Mouse (Mus musculus): ENCODE data around the gene Clec4d. TPM values are rescaled to one million over a fixed set of nuclear protein-coding genes. Genes with fewer than 3 reads are reported as not detected.
"Not testable (repeated sequence)": the region's sequence is repeated elsewhere in the genome, so short reads cannot be mapped to it uniquely, and the experiment has no call there.

Clec4d gene
- total and polyA plus RNA-seq, 2 experiments from 2014 or later, result not detected

DNA sequence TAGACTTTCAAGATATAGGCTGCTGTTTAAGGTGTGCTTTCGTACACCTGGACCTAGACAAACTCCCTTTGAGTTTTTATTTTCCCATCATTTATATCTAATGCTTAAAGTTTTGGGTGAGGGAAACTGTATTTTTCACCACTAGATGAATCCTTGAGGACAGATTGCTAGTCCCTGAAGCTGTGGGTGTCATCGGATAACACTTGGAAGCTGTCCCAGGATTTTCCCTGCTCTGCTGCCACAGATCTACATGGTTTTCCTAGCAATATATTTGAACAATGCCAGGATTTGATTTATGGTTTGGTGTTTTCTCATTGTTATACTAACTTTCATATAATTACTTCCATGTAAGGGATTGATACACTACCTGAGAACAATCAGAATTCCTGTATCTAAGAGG is 17.5 kb downstream of the Clec4d start:
- no peak for ATAC-seq
- Histone ChIP-seq H3K4me1 (ENCODE audit: insufficient read depth) (no peaks in the 10 kb centered on the region), H3K27ac (ENCODE audit: low read depth, low read length) (no peak overlapping the region), H3K9ac (no peak overlapping the region), H3K9me3 (ENCODE audit: low read length) (no peaks in the 10 kb centered on the region), H3K4me3 (ENCODE audit: low read depth, low read length) (no peak overlapping the region), H3K36me3 (ENCODE audit: insufficient read depth) (no peaks in the 10 kb centered on the region), H3K27me3 (ENCODE audit: insufficient read depth, low read length) (no peaks in the 10 kb centered on the region), H3K4me2 (ENCODE audit: low read depth) (no peak overlapping the region)
- DNase-seq, result no peak
- WGBS, result 84% methylated on average over 2 of the region's 2 CpGs
- TF ChIP-seq CTCF (IDR thresholded peaks at IDR 0.05; ENCODE audit: low read depth), result no peak

DNA sequence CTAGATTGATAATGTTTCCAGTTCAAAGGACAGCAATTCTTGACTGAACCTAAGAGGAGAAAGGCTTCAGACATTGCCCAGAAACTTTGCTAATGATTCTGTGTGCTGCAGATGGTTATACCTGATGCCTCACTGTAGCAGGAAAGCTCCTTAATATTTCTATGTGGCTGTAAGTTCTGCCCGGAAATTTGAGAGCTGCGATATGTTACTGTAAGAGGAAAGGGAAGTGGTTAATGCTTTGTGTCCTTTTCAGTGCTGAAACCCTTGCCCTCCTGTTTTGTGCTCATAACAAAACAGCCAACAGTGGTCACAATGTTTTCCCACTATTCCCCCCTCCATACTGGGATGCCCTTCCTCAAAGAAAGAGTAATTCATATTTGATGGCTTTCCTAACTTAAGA is 24.4 kb downstream of the Clec4d start:
- H3K9ac ChIP-seq, result no peak overlapping the region
- ATAC-seq, result no peak
- H3K36me3 ChIP-seq (ENCODE audit: insufficient read depth), result no peaks in the 10 kb centered on the region
- no peak for TF ChIP-seq CTCF (IDR thresholded peaks at IDR 0.05; ENCODE audit: low read depth)
- H3K4me3 ChIP-seq (ENCODE audit: low read depth, low read length), result no peak overlapping the region
- H3K9me3 ChIP-seq (ENCODE audit: low read length), result no peaks in the 10 kb centered on the region
- 80% methylated on average over 2 of the region's 2 CpGs for WGBS
- no peak for DNase-seq
- H3K27ac ChIP-seq (ENCODE audit: low read depth, low read length), result no peak overlapping the region
- H3K4me2 ChIP-seq (ENCODE audit: low read depth), result no peak overlapping the region
- no peaks in the 10 kb centered on the region for H3K27me3 ChIP-seq (ENCODE audit: insufficient read depth, low read length)
- H3K4me1 ChIP-seq (ENCODE audit: insufficient read depth), result no peaks in the 10 kb centered on the region

DNA sequence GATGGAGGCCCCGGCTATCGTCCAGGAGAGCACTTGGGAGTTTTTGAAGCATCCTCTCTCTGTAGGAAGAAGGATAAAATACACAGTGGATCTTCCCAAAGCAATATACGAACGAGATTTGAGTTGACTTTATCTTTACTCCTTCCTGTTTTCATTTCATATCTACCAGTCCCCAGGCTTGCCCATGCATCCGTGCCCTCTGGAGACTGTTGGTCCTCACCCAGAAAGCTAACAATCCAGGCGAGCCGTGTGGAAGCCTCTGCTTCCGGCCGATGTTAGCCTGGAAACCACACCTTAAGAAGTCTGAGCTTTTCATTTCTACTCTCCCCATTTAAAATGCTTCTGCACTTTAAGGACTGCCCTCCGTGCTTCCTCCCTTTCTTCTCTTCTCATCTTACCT is 27.0 kb downstream of the Clec4d start:
- Histone ChIP-seq H3K27ac (ENCODE audit: low read depth, low read length) (no peak overlapping the region), H3K9me3 (ENCODE audit: low read length) (no peaks in the 10 kb centered on the region), H3K9ac (no peak overlapping the region), H3K36me3 (ENCODE audit: insufficient read depth) (no peaks in the 10 kb centered on the region), H3K4me2 (ENCODE audit: low read depth) (no peak overlapping the region), H3K4me3 (ENCODE audit: low read depth, low read length) (no peak overlapping the region), H3K4me1 (ENCODE audit: insufficient read depth) (no peaks in the 10 kb centered on the region), H3K27me3 (ENCODE audit: insufficient read depth, low read length) (no peaks in the 10 kb centered on the region)
- WGBS, result 87% methylated on average over 10 of the region's 10 CpGs
- DNase-seq, result no peak
- ATAC-seq, result no peak
- no peak for TF ChIP-seq CTCF (IDR thresholded peaks at IDR 0.05; ENCODE audit: low read depth)

DNA sequence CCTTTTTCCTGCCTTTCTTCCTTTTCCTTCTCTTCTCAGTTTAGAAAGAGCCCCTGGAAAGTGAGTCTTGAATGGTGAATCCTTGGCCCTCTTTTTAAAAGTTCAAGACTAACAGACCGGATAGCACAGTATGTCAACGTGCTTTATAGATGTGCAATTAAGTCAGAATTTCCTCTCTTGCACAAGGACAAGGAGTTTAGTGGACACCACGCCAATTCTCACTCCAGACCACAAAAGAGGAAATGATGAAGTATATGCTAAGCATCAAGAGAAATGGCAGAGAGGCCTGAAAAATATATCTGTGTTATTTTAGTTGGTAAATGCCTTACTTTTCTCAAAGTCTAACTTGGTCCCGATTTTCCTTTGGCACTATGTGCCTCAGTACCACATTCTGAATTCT is 27.8 kb downstream of the Clec4d start, which contains the start of gene Clec4e:
Gene Clec4e (minus strand): TSS at position 118 of the 400 bp plus-strand sequence.
- Histone ChIP-seq H3K4me2 (ENCODE audit: low read depth) (no peak within 1 kb of the TSS), H3K36me3 (ENCODE audit: insufficient read depth) (no peaks in the 10 kb centered on the region), H3K9me3 (ENCODE audit: low read length) (no peaks in the 10 kb centered on the region), H3K27ac (ENCODE audit: low read depth, low read length) (no peak within 1 kb of the TSS), H3K4me3 (ENCODE audit: low read depth, low read length) (no peak within 1 kb of the TSS), H3K4me1 (ENCODE audit: insufficient read depth) (no peaks in the 10 kb centered on the region), H3K27me3 (ENCODE audit: insufficient read depth, low read length) (no peaks in the 10 kb centered on the region), H3K9ac (no peak within 1 kb of the TSS)
- DNase-seq, result no peak
- ATAC-seq, result no peak
- no peak for TF ChIP-seq CTCF (IDR thresholded peaks at IDR 0.05; ENCODE audit: low read depth)
- 83% methylated on average over 4 of the region's 4 CpGs for WGBS

DNA sequence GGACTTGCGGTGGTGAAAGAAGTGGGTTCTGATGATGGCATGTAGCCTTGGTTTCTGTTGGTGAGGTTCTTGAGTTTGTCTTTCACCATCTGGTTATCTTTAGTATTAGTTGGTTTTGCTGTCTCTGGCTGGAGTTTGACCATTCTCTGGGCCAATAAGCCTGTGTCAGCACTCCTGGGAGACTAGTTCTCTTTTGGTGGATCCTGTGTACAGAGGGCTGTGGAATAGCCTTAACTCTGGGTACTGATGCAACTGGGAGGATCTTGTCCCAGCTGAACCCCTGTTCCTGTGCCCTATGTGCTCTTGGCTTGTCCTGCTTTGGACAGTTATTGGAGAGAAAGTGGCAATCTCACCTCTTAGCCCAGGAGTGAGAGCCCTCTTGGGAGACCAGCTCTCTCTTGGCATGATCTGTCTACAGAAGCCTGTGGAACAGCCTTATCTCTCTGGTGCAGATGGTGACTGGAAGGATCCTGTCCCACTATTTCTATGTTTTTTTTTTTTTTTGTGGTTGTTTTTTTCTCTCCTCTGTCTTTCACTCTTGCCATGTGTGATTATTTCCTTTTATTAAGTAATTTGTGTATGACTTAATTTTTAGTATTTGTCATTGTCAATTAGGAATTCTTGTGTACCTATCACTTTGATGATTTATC is 31.0 kb downstream of the Clec4d start:
- Histone ChIP-seq H3K4me1 (ENCODE audit: insufficient read depth) (no peaks in the 10 kb centered on the region), H3K27ac (ENCODE audit: low read depth, low read length) (no peak overlapping the region), H3K4me3 (ENCODE audit: low read depth, low read length) (no peak overlapping the region), H3K9me3 (ENCODE audit: low read length) (no peaks in the 10 kb centered on the region), H3K4me2 (ENCODE audit: low read depth) (no peak overlapping the region), H3K27me3 (ENCODE audit: insufficient read depth, low read length) (no peaks in the 10 kb centered on the region), H3K36me3 (ENCODE audit: insufficient read depth) (no peaks in the 10 kb centered on the region), H3K9ac (no peak overlapping the region)
- DNase-seq (no peak), ATAC-seq (no peak)
- 98% methylated on average over 1 of the region's 1 CpGs for WGBS
- no peak for TF ChIP-seq CTCF (IDR thresholded peaks at IDR 0.05; ENCODE audit: low read depth)

DNA sequence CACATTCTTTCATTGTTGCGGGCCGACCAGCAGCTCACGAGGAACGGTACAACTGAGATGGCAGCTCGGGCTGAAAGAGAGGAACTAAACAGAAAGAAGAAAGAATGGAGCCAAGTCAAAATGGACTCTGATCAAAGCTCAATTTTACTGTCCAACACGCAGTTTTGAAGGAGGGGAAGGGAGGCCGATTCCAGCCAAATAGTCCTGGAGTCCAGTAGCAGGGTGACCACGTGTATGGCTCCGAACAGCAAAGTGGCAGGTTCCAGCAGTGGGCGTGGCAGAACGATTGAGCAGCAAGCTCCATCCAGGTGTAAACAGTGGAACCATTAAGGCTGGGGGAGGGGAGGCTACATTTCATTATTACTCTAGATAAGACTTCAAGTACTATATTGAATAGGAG is 31.6 kb downstream of the Clec4d start:
- H3K36me3 ChIP-seq (ENCODE audit: insufficient read depth); ATAC-seq; DNase-seq; H3K27ac ChIP-seq (ENCODE audit: low read depth, low read length); H3K4me3 ChIP-seq (ENCODE audit: low read depth, low read length); H3K9me3 ChIP-seq (ENCODE audit: low read length); H3K4me2 ChIP-seq (ENCODE audit: low read depth); H3K9ac ChIP-seq; H3K27me3 ChIP-seq (ENCODE audit: insufficient read depth, low read length); H3K4me1 ChIP-seq (ENCODE audit: insufficient read depth): not testable (repeated sequence)
- 91% methylated on average over 11 of the region's 11 CpGs for WGBS

DNA sequence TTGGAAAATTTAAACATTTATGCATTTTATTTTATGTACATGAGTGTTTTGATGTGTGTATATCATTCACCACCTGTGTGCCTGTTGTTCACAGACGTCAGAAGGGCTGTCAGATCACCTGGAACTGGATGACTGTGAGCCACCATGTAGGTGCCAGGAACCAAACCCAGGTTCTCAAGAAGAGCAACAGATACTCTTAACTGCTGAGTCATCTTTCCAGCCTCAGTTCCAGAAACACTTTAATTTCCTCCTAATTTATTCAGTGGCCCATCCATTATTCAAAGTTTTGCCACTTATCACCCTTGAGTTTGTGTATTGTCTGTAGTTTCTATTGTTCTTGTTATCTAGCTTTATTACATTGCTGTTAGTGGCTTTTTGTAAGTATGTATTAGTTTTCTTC is 34.8 kb downstream of the Clec4d start:
- Histone ChIP-seq H3K4me1 (ENCODE audit: insufficient read depth) (no peaks in the 10 kb centered on the region), H3K4me3 (ENCODE audit: low read depth, low read length) (no peak overlapping the region), H3K36me3 (ENCODE audit: insufficient read depth) (no peaks in the 10 kb centered on the region), H3K9me3 (ENCODE audit: low read length) (no peaks in the 10 kb centered on the region), H3K4me2 (ENCODE audit: low read depth) (no peak overlapping the region), H3K27ac (ENCODE audit: low read depth, low read length) (no peak overlapping the region), H3K27me3 (ENCODE audit: insufficient read depth, low read length) (no peaks in the 10 kb centered on the region), H3K9ac (no peak overlapping the region)
- 69% methylated on average over 1 of the region's 1 CpGs for WGBS
- ATAC-seq, result no peak
- no peak for DNase-seq
- no peak for TF ChIP-seq CTCF (IDR thresholded peaks at IDR 0.05; ENCODE audit: low read depth)

DNA sequence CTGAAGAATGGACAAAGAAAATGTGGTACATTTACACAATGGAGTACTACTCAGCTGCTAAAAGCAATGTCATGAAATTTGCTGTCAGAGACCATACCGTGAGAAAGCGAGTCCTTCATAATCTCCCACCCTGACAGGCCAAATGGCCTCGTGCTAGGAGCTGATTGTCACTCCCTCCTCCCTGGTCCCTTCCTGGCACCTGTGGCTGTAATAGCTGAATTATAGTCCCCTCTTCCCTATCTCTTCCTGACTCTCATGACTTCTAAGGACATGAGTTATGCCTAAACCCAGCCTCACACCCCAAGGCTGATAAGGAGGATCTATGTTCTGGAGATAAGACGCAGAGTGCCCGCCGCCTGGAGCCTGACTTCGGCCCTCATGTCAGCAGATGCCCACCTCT is 44.4 kb downstream of the Clec4d start:
- DNase-seq; H3K36me3 ChIP-seq (ENCODE audit: insufficient read depth); H3K4me1 ChIP-seq (ENCODE audit: insufficient read depth); H3K27me3 ChIP-seq (ENCODE audit: insufficient read depth, low read length); ATAC-seq; H3K9me3 ChIP-seq (ENCODE audit: low read length); H3K9ac ChIP-seq; H3K4me2 ChIP-seq (ENCODE audit: low read depth); H3K27ac ChIP-seq (ENCODE audit: low read depth, low read length); H3K4me3 ChIP-seq (ENCODE audit: low read depth, low read length): not testable (repeated sequence)
- 92% methylated on average over 7 of the region's 7 CpGs for WGBS

Data from forebrain, postnatal 0 days (tissue).